ENCODE assay signal across 9 mouse cellular contexts in the genomic region with DNA sequence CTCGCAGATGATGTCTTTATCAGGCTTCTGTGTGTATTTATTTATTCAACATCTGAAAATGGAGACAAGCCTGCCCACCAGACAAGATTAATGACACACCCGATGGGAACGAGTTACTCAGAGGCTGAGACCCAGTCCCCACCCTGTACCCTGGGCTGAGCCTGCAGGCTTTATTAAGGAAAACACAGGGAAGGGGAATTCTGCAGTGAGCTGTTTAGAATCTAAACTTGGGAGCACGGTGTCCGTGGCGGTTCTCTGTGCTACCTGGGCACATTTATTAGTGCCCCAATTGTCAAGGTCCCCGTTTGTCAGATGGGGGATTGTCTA.
A peak's percentile ranks its signal among the peaks of the same experiment; 100 is the strongest.
DNase-seq lines count a peak whose midpoint lies in the region; ATAC-seq and TF ChIP-seq lines count a peak whose summit lies in the region.
"Had no signal": no experiment of that assay in that cellular context is flagged by ENCODE, and none has a peak within 500 bp of the region (broad histone marks: within the 10 kb centered on the region; RNA-seq: fewer than 3 reads in every experiment).

No protein-coding gene starts in this region.

- no peaks in the 10 kb centered on the region for H3K27me3 ChIP-seq in kidney, postnatal 0 days (ENCODE audit: insufficient read depth, low read length)
- no peaks in the 10 kb centered on the region for H3K27me3 ChIP-seq in forebrain, postnatal 0 days (ENCODE audit: insufficient read depth, low read length)
- no peaks in the 10 kb centered on the region for H3K27me3 ChIP-seq in neural tube, embryonic 15.5 days (replicated peaks)

- H3K27ac ChIP-seq in kidney, postnatal 0 days, result 0 out of 2 replicates have a peak overlapping the region, but pooled peaks have one; percentile 8
- H3K27ac ChIP-seq in forebrain, postnatal 0 days (ENCODE audit: low read depth, low read length), result no peak overlapping the region
- H3K27ac ChIP-seq in neural tube, embryonic 15.5 days (replicated peaks), result no peak overlapping the region

- peaks cover 3% of the 10 kb centered on the region; the same call in 1 of the 2 replicates for H3K4me1 ChIP-seq in kidney, postnatal 0 days (replicated peaks; ENCODE audit: insufficient read depth, low read length)
- H3K4me1 ChIP-seq in forebrain, postnatal 0 days (ENCODE audit: insufficient read depth), result no peaks in the 10 kb centered on the region
- H3K4me1 ChIP-seq in neural tube, embryonic 15.5 days, result peaks cover 25% of the 10 kb centered on the region

- no peak for TF ChIP-seq CTCF in kidney, postnatal 0 days (IDR thresholded peaks at IDR 0.05; ENCODE audit: low read depth)
- no peak for TF ChIP-seq CTCF in forebrain, postnatal 0 days (IDR thresholded peaks at IDR 0.05; ENCODE audit: low read depth)

- H3K9me3 ChIP-seq in kidney, postnatal 0 days (replicated peaks; ENCODE audit: low read length), result no peaks in the 10 kb centered on the region
- H3K9me3 ChIP-seq in forebrain, postnatal 0 days (ENCODE audit: low read length), result no peaks in the 10 kb centered on the region
- no peaks in the 10 kb centered on the region for H3K9me3 ChIP-seq in neural tube, embryonic 15.5 days (replicated peaks)

- no peak for ATAC-seq in kidney, postnatal 0 days (replicated peaks; ENCODE audit: low FRiP score, low read depth)
- ATAC-seq in forebrain, postnatal 0 days, result no peak
- ATAC-seq in neural tube, embryonic 15.5 days (ENCODE audit: low FRiP score), result no peak

- peak; percentile 6 for DNase-seq in kidney, postnatal 0 days (ENCODE audit: low spot score)
- DNase-seq in kidney, adult 18-20 months, result no peak
- DNase-seq in forebrain, postnatal 0 days, result no peak
- DNase-seq in mesoderm, embryonic 11.5 days (ENCODE audit: low read depth, low spot score), result peak; percentile 35
- no peak for DNase-seq in lung, adult 18-20 months
- DNase-seq in right cerebral cortex, postnatal 4 days, result no peak
- DNase-seq: right cerebral cortex, adult 18-20 months had no signal

- no peak overlapping the region for H3K4me3 ChIP-seq in kidney, postnatal 0 days (replicated peaks; ENCODE audit: low read depth, low read length)
- no peak overlapping the region for H3K4me3 ChIP-seq in forebrain, postnatal 0 days (ENCODE audit: low read depth, low read length)
- H3K4me3 ChIP-seq in neural tube, embryonic 15.5 days (replicated peaks), result no peak overlapping the region
- H3K4me3 ChIP-seq: erythroblast, embryonic 14.5 days had no signal

- no peaks in the 10 kb centered on the region for H3K36me3 ChIP-seq in kidney, postnatal 0 days (ENCODE audit: insufficient read depth, low read length)
- no peaks in the 10 kb centered on the region for H3K36me3 ChIP-seq in forebrain, postnatal 0 days (ENCODE audit: insufficient read depth)
- H3K36me3 ChIP-seq in neural tube, embryonic 15.5 days, result no peaks in the 10 kb centered on the region

- H3K4me2 ChIP-seq in kidney, postnatal 0 days (ENCODE audit: low read length), result peak overlapping the region; percentile 18; the same call in 1 of the 2 replicates
- peak overlapping the region; percentile 26; the same call in 1 of the 2 replicates for H3K4me2 ChIP-seq in forebrain, postnatal 0 days (ENCODE audit: low read depth)
- peak overlapping the region; percentile 44 for H3K4me2 ChIP-seq in neural tube, embryonic 15.5 days

- no peak overlapping the region for H3K9ac ChIP-seq in kidney, postnatal 0 days (ENCODE audit: low read depth, low read length)
- no peak overlapping the region for H3K9ac ChIP-seq in forebrain, postnatal 0 days
- no peak overlapping the region for H3K9ac ChIP-seq in neural tube, embryonic 15.5 days (replicated peaks)

- 4% methylated on average over 7 of the region's 7 CpGs for WGBS in kidney, postnatal 0 days
- WGBS in forebrain, postnatal 0 days, result 11% methylated on average over 7 of the region's 7 CpGs
- WGBS in neural tube, embryonic 15.5 days, result 7% methylated on average over 7 of the region's 7 CpGs

Comparison
In these comparisons a context has a peak if more than half of its experiments do, and no peak if none do; other contexts are left out.
1. DNase-seq: peak in kidney, postnatal 0 days (single experiment) and mesoderm, embryonic 11.5 days (single experiment); none in kidney, adult 18-20 months (single experiment), forebrain, postnatal 0 days (single experiment), lung, adult 18-20 months (0 of 2) and right cerebral cortex, postnatal 4 days (single experiment).
2. Peak in every context shown above with its lines, with median percentiles within 50 percentile points of each other: H3K4me2 ChIP-seq.